Mouse (Mus musculus) kidney, embryonic 14.5 days (tissue): ENCODE results near the gene Cabcoco1. TPM values are rescaled to one million over a fixed set of nuclear protein-coding genes. Genes with fewer than 3 reads are reported as not detected.
A peak's percentile ranks its signal among the peaks of the same experiment; 100 is the strongest.

Experiments used
- ATAC-seq: fragments of 200-750 bp; cut with Nextera tagmentation; 2 replicates; pipeline ENCODE4 v1.8.0; 2017; ENCODE audit warnings: moderate number of reproducible peaks, mild to moderate bottlenecking, moderate TSS enrichment, moderate library complexity; ENCODE audit not compliant: low FRiP score, low TSS enrichment
- H3K27ac ChIP-seq: fragments of 300-500 bp; sonication (generic); 2 replicates; pipeline ENCODE4 v1.5.1; 2014; ENCODE audit warnings: low read depth, mild to moderate bottlenecking, low read length, moderate library complexity, mixed read lengths
- H3K27me3 ChIP-seq: fragments of 300-500 bp; sonication (generic); 2 replicates; pipeline ENCODE4 v1.6.1; 2014; ENCODE audit warnings: mild to moderate bottlenecking, low read length; ENCODE audit not compliant: control insufficient read depth, insufficient read depth
- H3K36me3 ChIP-seq: fragments of 300-500 bp; sonication (generic); 2 replicates; pipeline ENCODE4 v1.6.1; 2014; ENCODE audit warnings: low read length, mixed read lengths; ENCODE audit not compliant: control insufficient read depth, insufficient read depth
- H3K4me1 ChIP-seq: fragments of 300-500 bp; sonication (generic); 2 replicates; pipeline ENCODE4 v1.6.1; 2014; ENCODE audit warnings: low read length, mixed read lengths; ENCODE audit not compliant: control insufficient read depth, insufficient read depth
- H3K4me2 ChIP-seq: fragments of 300-500 bp; sonication (generic); replicated peaks from 2 replicates; pipeline ENCODE4 v1.6.1; 2014; ENCODE audit warnings: low read depth, mild to moderate bottlenecking, low read length
- H3K4me3 ChIP-seq: fragments of 300-500 bp; sonication (generic); 2 replicates; pipeline ENCODE4 v1.5.1; 2014; ENCODE audit warnings: mild to moderate bottlenecking, low read length
- H3K9ac ChIP-seq: fragments of 300-500 bp; sonication (generic); 2 replicates; pipeline ENCODE4 v1.6.1; 2014; ENCODE audit warnings: low read depth, mild to moderate bottlenecking, low read length, moderate library complexity
- H3K9me3 ChIP-seq: fragments of 300-500 bp; sonication (generic); 2 replicates; pipeline ENCODE4 v1.6.1; 2016; ENCODE audit warnings: low read length; ENCODE audit not compliant: control insufficient read depth
- WGBS: fragments of 180-500 bp; shearing (Covaris S2); extraction: QIAGEN DNeasy Blood & Tissue Kit; methylation state at CpG from one replicate; pipeline ENCODE4 v1.1.7; 2014; 5-methylcytosine and 5-hydroxymethylcytosine counted together
- polyA plus RNA-seq: library from polyadenylated mRNA; unstranded; fragments of >200 nt; fragmentation: Nextera tagmentation; extraction: Ambion mirVana; gene quantifications from 2 replicates; pipeline ENCODE4 v1.2.1, GENCODE M21; 2014

Gene Cabcoco1
- polyA plus RNA-seq, 1 experiment from 2014 or later = 4.1 TPM

DNA sequence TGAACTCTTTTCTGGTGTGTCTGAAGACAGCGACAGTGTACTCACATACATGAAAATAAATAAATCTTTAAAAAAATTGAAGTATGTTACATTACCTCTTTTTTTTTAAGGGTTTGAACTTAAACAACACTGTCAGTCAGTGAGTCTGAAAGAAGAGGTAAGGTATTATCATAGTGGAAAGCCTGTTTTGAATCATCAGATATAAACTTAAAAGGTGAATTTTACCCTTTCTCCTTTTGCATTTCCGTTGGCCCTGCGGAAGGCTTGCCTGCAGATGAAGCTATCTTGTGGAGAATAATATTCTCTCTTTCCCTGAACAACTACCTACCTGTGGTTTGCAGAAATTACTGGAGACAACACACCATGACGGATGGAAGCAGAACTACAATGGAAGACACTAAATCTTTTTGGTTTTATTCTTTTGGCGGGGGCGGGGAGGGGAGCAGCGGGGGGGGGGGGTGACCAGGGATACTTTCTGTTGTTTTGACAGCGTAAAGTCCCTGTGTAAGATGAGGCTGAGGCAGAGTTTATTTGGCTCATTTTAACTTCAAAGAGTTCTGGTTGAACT is 96.4 kb downstream of the Cabcoco1 start:
- Histone ChIP-seq H3K27me3 (no peaks in the 10 kb centered on the region), H3K4me3 (no peak overlapping the region), H3K9ac (no peak overlapping the region), H3K36me3 (no peaks in the 10 kb centered on the region), H3K4me2 (peak overlapping the region; percentile 29), H3K27ac (peak overlapping the region; percentile 60), H3K4me1 (peaks cover 17% of the 10 kb centered on the region), H3K9me3 (no peaks in the 10 kb centered on the region)
- 35% methylated on average over 8 of the region's 8 CpGs for WGBS
- 0 out of 2 replicates have a peak, but pooled peaks have one; percentile 36 for ATAC-seq

- Histone ChIP-seq H3K4me1 (peaks cover 17% of the 10 kb centered on the region), H3K9me3 (no peaks in the 10 kb centered on the region), H3K36me3 (no peaks in the 10 kb centered on the region), H3K4me2 (no peak overlapping the region), H3K27me3 (no peaks in the 10 kb centered on the region), H3K27ac (no peak overlapping the region; the same call in 1 of the 2 replicates), H3K9ac (no peak overlapping the region), H3K4me3 (no peak overlapping the region)
- no peak for ATAC-seq
- 72% methylated on average over 14 of the region's 14 CpGs for WGBS
These were observed 97.2 kb downstream of the Cabcoco1 start for GRCm38 (mm10) chr10:68444361-68445114.

GRCm38 (mm10) chr10:68443132-68443531 is 98.6 kb downstream of the Cabcoco1 start:
- ATAC-seq = no peak
- Histone ChIP-seq H3K9ac (no peak overlapping the region), H3K4me2 (no peak overlapping the region), H3K27me3 (no peaks in the 10 kb centered on the region), H3K4me1 (peaks cover 17% of the 10 kb centered on the region), H3K9me3 (no peaks in the 10 kb centered on the region), H3K36me3 (no peaks in the 10 kb centered on the region), H3K27ac (no peak overlapping the region; the same call in 1 of the 2 replicates), H3K4me3 (no peak overlapping the region)
- 15% methylated on average over 7 of the region's 7 CpGs for WGBS

- Histone ChIP-seq H3K27me3 (no peaks in the 10 kb centered on the region), H3K9me3 (no peaks in the 10 kb centered on the region), H3K4me1 (peaks cover 17% of the 10 kb centered on the region), H3K9ac (no peak overlapping the region), H3K27ac (no peak overlapping the region; the same call in 1 of the 2 replicates), H3K4me2 (no peak overlapping the region), H3K36me3 (no peaks in the 10 kb centered on the region), H3K4me3 (no peak overlapping the region)
- 24% methylated on average over 3 of the region's 3 CpGs for WGBS
- no peak for ATAC-seq
These were observed 99.0 kb downstream of the Cabcoco1 start for GRCm38 (mm10) chr10:68442713-68443112.

GRCm38 (mm10) chr10:68441931-68442662 is 99.6 kb downstream of the Cabcoco1 start:
- no peaks in the 10 kb centered on the region for H3K36me3 ChIP-seq
- H3K9me3 ChIP-seq = no peaks in the 10 kb centered on the region
- H3K4me1 ChIP-seq = peaks cover 17% of the 10 kb centered on the region
- 76% methylated on average over 10 of the region's 10 CpGs for WGBS
- H3K4me3 ChIP-seq = no peak overlapping the region
- no peaks in the 10 kb centered on the region for H3K27me3 ChIP-seq
- no peak overlapping the region for H3K27ac ChIP-seq
- no peak overlapping the region for H3K4me2 ChIP-seq
- H3K9ac ChIP-seq = no peak overlapping the region
- ATAC-seq = no peak

GRCm38 (mm10) chr10:68440515-68440914 is 101.2 kb downstream of the Cabcoco1 start:
- no peaks in the 10 kb centered on the region for H3K36me3 ChIP-seq
- H3K27ac ChIP-seq = no peak overlapping the region
- H3K4me1 ChIP-seq = peaks cover 5% of the 10 kb centered on the region
- no peaks in the 10 kb centered on the region for H3K27me3 ChIP-seq
- H3K4me2 ChIP-seq = no peak overlapping the region
- 75% methylated on average over 8 of the region's 8 CpGs for WGBS
- no peaks in the 10 kb centered on the region for H3K9me3 ChIP-seq
- H3K9ac ChIP-seq = no peak overlapping the region
- no peak overlapping the region for H3K4me3 ChIP-seq
- no peak for ATAC-seq

GRCm38 (mm10) chr10:68435754-68436153 is 105.9 kb downstream of the Cabcoco1 start:
- H3K9me3 ChIP-seq = no peaks in the 10 kb centered on the region
- H3K4me3 ChIP-seq = no peak overlapping the region
- WGBS = 80% methylated on average over 7 of the region's 7 CpGs
- H3K27me3 ChIP-seq = no peaks in the 10 kb centered on the region
- H3K36me3 ChIP-seq = no peaks in the 10 kb centered on the region
- no peaks in the 10 kb centered on the region for H3K4me1 ChIP-seq
- no peak for ATAC-seq
- no peak overlapping the region for H3K9ac ChIP-seq
- no peak overlapping the region for H3K4me2 ChIP-seq
- H3K27ac ChIP-seq = no peak overlapping the region

DNA sequence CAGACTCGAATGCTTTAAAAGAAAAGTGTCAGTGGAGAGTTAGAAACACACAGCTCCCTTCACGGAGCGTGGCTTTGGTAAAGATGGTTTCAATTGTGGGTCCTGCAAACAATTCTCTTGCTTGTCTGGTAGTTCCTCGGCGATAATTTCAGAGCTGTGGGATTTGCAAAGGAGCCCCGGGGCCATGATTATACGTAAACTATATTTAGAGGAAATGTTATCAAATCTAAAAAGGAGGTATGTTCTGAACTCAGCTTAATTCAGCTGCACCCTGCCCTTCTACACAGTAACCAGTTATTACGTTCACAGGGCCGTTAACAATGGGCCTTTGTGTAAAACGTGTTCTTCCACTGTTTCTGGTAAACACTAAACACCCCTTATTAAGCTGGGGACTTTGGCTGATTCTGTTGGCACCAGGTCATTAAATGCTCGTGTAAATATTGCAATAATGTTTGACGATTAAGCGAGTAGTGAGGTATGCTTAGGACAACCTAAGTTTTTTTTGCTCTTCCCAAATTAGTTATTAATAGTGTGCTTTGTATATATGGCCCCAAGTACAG is 106.6 kb downstream of the Cabcoco1 start:
- 79% methylated on average over 13 of the region's 13 CpGs for WGBS
- Histone ChIP-seq H3K4me2 (no peak overlapping the region), H3K27me3 (no peaks in the 10 kb centered on the region), H3K4me1 (no peaks in the 10 kb centered on the region), H3K9me3 (no peaks in the 10 kb centered on the region), H3K36me3 (no peaks in the 10 kb centered on the region), H3K9ac (no peak overlapping the region), H3K4me3 (no peak overlapping the region), H3K27ac (no peak overlapping the region)
- no peak for ATAC-seq
